Mouse (Mus musculus) stomach, postnatal 0 days (tissue): Measurements from ENCODE around the gene Jhy. TPM values are rescaled to one million over a fixed set of nuclear protein-coding genes. Genes with fewer than 3 reads are reported as not detected.

Experiments used
- ATAC-seq: fragments of 200-750 bp; cut with Nextera tagmentation; 2 replicates; pipeline ENCODE4 v1.8.0; 2017; ENCODE audit not compliant: low FRiP score, low TSS enrichment
- DNase-seq: peaks from one replicate; pipeline ENCODE4 v3.0.0-alpha.2; 2016; ENCODE audit warnings: low spot score
- H3K27ac ChIP-seq: fragments of 300-500 bp; sonication (generic); replicated peaks from 2 replicates; pipeline ENCODE4 v1.5.1; 2014; ENCODE audit warnings: mild to moderate bottlenecking, control low read depth
- H3K27me3 ChIP-seq: fragments of 300-500 bp; sonication (generic); 2 replicates; pipeline ENCODE4 v1.6.1; 2014; ENCODE audit warnings: low read length; ENCODE audit not compliant: control insufficient read depth, insufficient read depth
- H3K36me3 ChIP-seq: fragments of 300-500 bp; sonication (generic); 2 replicates; pipeline ENCODE4 v1.6.1; 2014; ENCODE audit warnings: low read length, mixed read lengths; ENCODE audit not compliant: control insufficient read depth, insufficient read depth
- H3K4me1 ChIP-seq: fragments of 300-500 bp; sonication (generic); replicated peaks from 2 replicates; pipeline ENCODE4 v1.6.1; 2014; ENCODE audit warnings: antibody characterized with exemption; ENCODE audit not compliant: control insufficient read depth, insufficient read depth
- H3K4me2 ChIP-seq: fragments of 300-500 bp; sonication (generic); replicated peaks from 2 replicates; pipeline ENCODE4 v1.6.1; 2014; ENCODE audit warnings: low read depth, mild to moderate bottlenecking, control low read depth, moderate library complexity
- H3K4me3 ChIP-seq: fragments of 300-500 bp; sonication (generic); 2 replicates; pipeline ENCODE4 v1.5.1; 2014; ENCODE audit warnings: low read depth, low read length, control low read depth
- H3K9ac ChIP-seq: fragments of 300-500 bp; sonication (generic); 2 replicates; pipeline ENCODE4 v1.6.1; 2014; ENCODE audit warnings: mild to moderate bottlenecking, low read length, control low read depth, mixed read lengths
- H3K9me3 ChIP-seq: fragments of 300-500 bp; sonication (generic); 2 replicates; pipeline ENCODE4 v1.6.1; 2016; ENCODE audit warnings: low read length; ENCODE audit not compliant: control insufficient read depth
- CTCF ChIP-seq: IDR thresholded peaks from 2 replicates; pipeline ENCODE4 v1.5.1; 2016; ENCODE audit warnings: antibody characterized with exemption, low read depth, mild to moderate bottlenecking, moderate library complexity
- EP300 ChIP-seq: optimal IDR thresholded peaks from 2 replicates; pipeline ENCODE3; 2016; ENCODE audit warnings: antibody characterized with exemption
- WGBS: fragments of 180-500 bp; shearing (Covaris S2); extraction: QIAGEN DNeasy Blood & Tissue Kit; methylation state at CpG from one replicate; pipeline ENCODE4 v1.1.7; 2014; 5-methylcytosine and 5-hydroxymethylcytosine counted together
- polyA plus RNA-seq: library from polyadenylated mRNA; unstranded; fragments of >200 nt; fragmentation: Nextera tagmentation; extraction: Ambion mirVana; gene quantifications from 2 replicates; pipeline ENCODE4 v1.2.1, GENCODE M21; 2015

Jhy gene
- polyA plus RNA-seq, 1 experiment from 2014 or later = 0.07 TPM

GRCm38 (mm10) chr9:40908411-40908810 is 55.5 kb downstream of the Jhy start:
- H3K9me3 ChIP-seq = no peaks in the 10 kb centered on the region
- H3K27me3 ChIP-seq = no peaks in the 10 kb centered on the region
- no peak overlapping the region for H3K4me3 ChIP-seq
- no peaks in the 10 kb centered on the region for H3K36me3 ChIP-seq
- TF ChIP-seq CTCF (no peak), EP300 (no peak)
- WGBS = 76% methylated on average over 8 of the region's 8 CpGs
- no peak for DNase-seq
- ATAC-seq = no peak
- H3K4me2 ChIP-seq = no peak overlapping the region
- H3K9ac ChIP-seq = no peak overlapping the region
- no peak overlapping the region for H3K27ac ChIP-seq
- H3K4me1 ChIP-seq = no peaks in the 10 kb centered on the region

- 47% methylated on average over 8 of the region's 8 CpGs for WGBS
Measured at GRCm38 (mm10) chr9:40907413-40907812, 56.5 kb downstream of the Jhy start.

GRCm38 (mm10) chr9:40892456-40892855 is 71.5 kb downstream of the Jhy start:
- ATAC-seq (no peak), DNase-seq (no peak)
- no peaks in the 10 kb centered on the region for H3K36me3 ChIP-seq
- H3K4me1 ChIP-seq = no peaks in the 10 kb centered on the region
- TF ChIP-seq EP300 (no peak), CTCF (no peak)
- H3K9ac ChIP-seq = no peak overlapping the region
- H3K27me3 ChIP-seq = no peaks in the 10 kb centered on the region; the same call in 1 of the 2 replicates
- H3K4me2 ChIP-seq = no peak overlapping the region
- WGBS = 73% methylated on average over 6 of the region's 6 CpGs
- H3K27ac ChIP-seq = no peak overlapping the region
- H3K4me3 ChIP-seq = no peak overlapping the region
- H3K9me3 ChIP-seq = no peaks in the 10 kb centered on the region

More at GRCm38 (mm10) chr9:40907413-40907812, 56.5 kb downstream of the Jhy start:
- Histone ChIP-seq H3K4me2 (no peak overlapping the region), H3K4me3 (no peak overlapping the region), H3K27me3 (no peaks in the 10 kb centered on the region), H3K36me3 (no peaks in the 10 kb centered on the region), H3K9me3 (no peaks in the 10 kb centered on the region), H3K27ac (no peak overlapping the region), H3K4me1 (no peaks in the 10 kb centered on the region), H3K9ac (no peak overlapping the region)
- DNase-seq = no peak
- TF ChIP-seq CTCF (no peak), EP300 (no peak)
- no peak for ATAC-seq

GRCm38 (mm10) chr9:40889389-40889788 is 74.5 kb downstream of the Jhy start:
- Histone ChIP-seq H3K27ac (no peak overlapping the region), H3K9ac (no peak overlapping the region), H3K9me3 (no peaks in the 10 kb centered on the region), H3K4me3 (no peak overlapping the region), H3K36me3 (no peaks in the 10 kb centered on the region), H3K4me1 (no peaks in the 10 kb centered on the region), H3K4me2 (no peak overlapping the region), H3K27me3 (no peaks in the 10 kb centered on the region; the same call in 1 of the 2 replicates)
- DNase-seq = no peak
- ATAC-seq = no peak
- TF ChIP-seq CTCF (no peak), EP300 (no peak)
- 53% methylated on average over 12 of the region's 12 CpGs for WGBS

GRCm38 (mm10) chr9:40885669-40886068 is 78.2 kb downstream of the Jhy start:
- 53% methylated on average over 10 of the region's 10 CpGs for WGBS
- ATAC-seq = no peak
- H3K9ac ChIP-seq = no peak overlapping the region

GRCm38 (mm10) chr9:40878998-40879397 is 84.9 kb downstream of the Jhy start:
- Histone ChIP-seq H3K9ac (no peak overlapping the region), H3K4me1 (no peaks in the 10 kb centered on the region), H3K27me3 (peaks cover 29% of the 10 kb centered on the region), H3K4me2 (no peak overlapping the region), H3K36me3 (no peaks in the 10 kb centered on the region), H3K27ac (no peak overlapping the region), H3K4me3 (no peak overlapping the region), H3K9me3 (no peaks in the 10 kb centered on the region)
- DNase-seq (no peak), ATAC-seq (no peak)
- TF ChIP-seq CTCF (no peak), EP300 (no peak)
- WGBS = 2% methylated on average over 14 of the region's 14 CpGs

More at GRCm38 (mm10) chr9:40885669-40886068, 78.2 kb downstream of the Jhy start:
- no peak for DNase-seq
- Histone ChIP-seq H3K4me2 (no peak overlapping the region), H3K27ac (no peak overlapping the region), H3K4me3 (no peak overlapping the region), H3K27me3 (no peaks in the 10 kb centered on the region), H3K9me3 (no peaks in the 10 kb centered on the region), H3K36me3 (no peaks in the 10 kb centered on the region), H3K4me1 (no peaks in the 10 kb centered on the region)
- TF ChIP-seq EP300 (no peak), CTCF (no peak)
